Mouse (Mus musculus) G1E (cell line): ENCODE data around the gene Grn.

Source experiments
- CTCF ChIP-seq: IDR thresholded peaks from 2 replicates; pipeline ENCODE4 v1.5.1; 2012; ENCODE audit warnings: low read depth, low read length, inconsistent platforms, mixed read lengths
- GATA1 ChIP-seq: IDR thresholded peaks from 2 replicates; pipeline ENCODE4 v1.6.1; 2012; ENCODE audit warnings: borderline replicate concordance, low read length, inconsistent platforms, mixed read lengths
- GATA2 ChIP-seq: IDR thresholded peaks from 2 replicates; pipeline ENCODE4 v1.6.1; 2012; ENCODE audit warnings: low read depth, low read length, inconsistent platforms, borderline replicate concordance
- POLR2AphosphoS5 ChIP-seq: IDR thresholded peaks from 2 replicates; pipeline ENCODE4 v1.6.1; 2012; ENCODE audit warnings: low read depth, low read length, inconsistent platforms; ENCODE audit not compliant: insufficient replicate concordance
- TAL1 ChIP-seq: conservative IDR thresholded peaks from 2 replicates; pipeline ENCODE4 v1.6.1; 2012; ENCODE audit warnings: low read depth, low read length, inconsistent platforms, mixed read lengths

GRCm38 (mm10) chr11:102393238-102393634 is 36.9 kb upstream of the Grn start, which contains the start of gene Rundc3a:
- no peak for TF ChIP-seq GATA2
- TF ChIP-seq CTCF = no peak
- TF ChIP-seq POLR2AphosphoS5 = no peak
- TF ChIP-seq GATA1 = no peak
- TF ChIP-seq TAL1 = no peak
